Mouse (Mus musculus) CH12.LX (cell line): Measurements from ENCODE around the gene Mok. TPM values are rescaled to one million over a fixed set of nuclear protein-coding genes. Genes with fewer than 3 reads are reported as not detected.

Experiments
- DNase-seq: peaks from one replicate; pipeline ENCODE4 v3.0.0-alpha.2; 2013; ENCODE audit errors: extremely low read depth
- H3K27ac ChIP-seq: 2 replicates; pipeline ENCODE4 v1.5.1; 2012; ENCODE audit warnings: low read depth, mild to moderate bottlenecking, control low read depth, moderate library complexity; ENCODE audit not compliant: insufficient read depth
- H3K27me3 ChIP-seq: replicated peaks from 2 replicates; pipeline ENCODE3; 2012; ENCODE audit warnings: inconsistent platforms
- H3K36me3 ChIP-seq, 2 experiments: replicated peaks in 1 of 2; 2 replicates each; pipeline versions ENCODE3 to v1.6.1; 2012; ENCODE audit warnings: inconsistent platforms in 1 of 2, low read length in 1 of 2, mild to moderate bottlenecking in 1 of 2, mixed read lengths in 1 of 2, moderate library complexity in 1 of 2; ENCODE audit not compliant: control insufficient read depth in 1 of 2, insufficient read depth in 1 of 2
- H3K4me1 ChIP-seq, 2 experiments: 2 replicates each; pipeline ENCODE4 v1.6.1; 2012; ENCODE audit warnings: inconsistent platforms in 1 of 2, moderate library complexity in 1 of 2; ENCODE audit not compliant: insufficient read depth in 2 of 2, control insufficient read depth in 1 of 2
- H3K4me2 ChIP-seq: 2 replicates; pipeline ENCODE4 v1.6.1; 2012; ENCODE audit warnings: low read depth, mild to moderate bottlenecking, control low read depth; ENCODE audit not compliant: poor library complexity, insufficient read depth, severe bottlenecking
- H3K4me3 ChIP-seq, 3 experiments: fragments of 150-350 bp in 1 of 3; sonication (generic) in 1 of 3; replicated peaks in 1 of 3; 2 replicates each; pipeline versions ENCODE3 to v1.5.1; 2011 to 2012; ENCODE audit warnings: low read depth in 2 of 3, low read length in 2 of 3, mild to moderate bottlenecking in 2 of 3, moderate library complexity in 2 of 3, control low read depth in 1 of 3, improper control_type of control experiment in 1 of 3, inconsistent platforms in 1 of 3, mixed read lengths in 1 of 3; ENCODE audit not compliant: poor library complexity in 1 of 3
- H3K79me2 ChIP-seq: replicated peaks from 2 replicates; pipeline ENCODE4 v1.6.1; 2012; ENCODE audit warnings: mild to moderate bottlenecking, moderate library complexity; ENCODE audit not compliant: control insufficient read depth, poor library complexity, insufficient read depth, severe bottlenecking; ENCODE audit errors: extremely low read depth
- H3K9ac ChIP-seq: 2 replicates; pipeline ENCODE4 v1.6.1; 2012; ENCODE audit warnings: low read depth, mild to moderate bottlenecking, control low read depth, moderate library complexity; ENCODE audit not compliant: insufficient read depth
- H3K9me3 ChIP-seq: replicated peaks from 2 replicates; pipeline ENCODE3; 2012; ENCODE audit warnings: low read length, inconsistent platforms, mixed read lengths
- CHD2 ChIP-seq: IDR thresholded peaks from 2 replicates; pipeline ENCODE4 v1.6.1; 2011; ENCODE audit warnings: low read length, improper control_type of control experiment
- ETS1 ChIP-seq: conservative IDR thresholded peaks from 2 replicates; pipeline ENCODE4 v1.6.1; 2012; ENCODE audit warnings: low read depth, mild to moderate bottlenecking, inconsistent platforms, low read length, improper control_type of control experiment, moderate library complexity
- IRF4 ChIP-seq: IDR thresholded peaks from 2 replicates; pipeline ENCODE4 v1.6.1; 2014; ENCODE audit warnings: low read depth, mild to moderate bottlenecking, inconsistent platforms, low read length, improper control_type of control experiment
- JUND ChIP-seq: conservative IDR thresholded peaks from 2 replicates; pipeline ENCODE4 v1.6.1; 2011; ENCODE audit warnings: low read depth, low read length, improper control_type of control experiment
- MAFK ChIP-seq: IDR thresholded peaks from 2 replicates; pipeline ENCODE4 v1.6.1; 2011; ENCODE audit warnings: low read length, improper control_type of control experiment; ENCODE audit not compliant: insufficient replicate concordance
- MXI1 ChIP-seq: IDR thresholded peaks from 2 replicates; pipeline ENCODE4 v1.6.1; 2011; ENCODE audit warnings: mild to moderate bottlenecking, low read depth, low read length, improper control_type of control experiment
- MYC ChIP-seq: IDR thresholded peaks from 2 replicates; pipeline ENCODE4 v1.6.1; 2011; ENCODE audit warnings: low read depth, mild to moderate bottlenecking, improper control_type of control experiment, low read length
- PAX5 ChIP-seq: IDR thresholded peaks from 2 replicates; pipeline ENCODE4 v1.6.1; 2012; ENCODE audit warnings: low read length, inconsistent platforms, mixed read lengths
- POLR2AphosphoS2 ChIP-seq: IDR thresholded peaks from 2 replicates; pipeline ENCODE4 v1.6.1; 2011; ENCODE audit warnings: low read depth, low read length, improper control_type of control experiment
- RAD21 ChIP-seq: IDR thresholded peaks from 2 replicates; pipeline ENCODE4 v1.6.1; 2011; ENCODE audit warnings: low read depth, mild to moderate bottlenecking, low read length, improper control_type of control experiment, moderate library complexity
- RCOR1 ChIP-seq: conservative IDR thresholded peaks from 2 replicates; pipeline ENCODE4 v1.6.1; 2012; ENCODE audit warnings: low read depth, mild to moderate bottlenecking, inconsistent platforms, low read length, improper control_type of control experiment
- TBP ChIP-seq: conservative IDR thresholded peaks from 2 replicates; pipeline ENCODE4 v1.6.1; 2011; ENCODE audit warnings: low read depth, low read length, improper control_type of control experiment
- TCF12 ChIP-seq: IDR thresholded peaks from 2 replicates; pipeline ENCODE4 v1.6.1; 2014; ENCODE audit warnings: low read depth, mild to moderate bottlenecking, inconsistent platforms, low read length, improper control_type of control experiment
- UBTF ChIP-seq: IDR thresholded peaks from 2 replicates; pipeline ENCODE4 v1.6.1; 2012; ENCODE audit warnings: low read depth, mild to moderate bottlenecking, inconsistent platforms, low read length, improper control_type of control experiment, moderate library complexity
- USF1 ChIP-seq: IDR thresholded peaks from 2 replicates; pipeline ENCODE4 v1.6.1; 2014; ENCODE audit warnings: low read depth, mild to moderate bottlenecking, inconsistent platforms, low read length, improper control_type of control experiment
- ZMIZ1 ChIP-seq: IDR thresholded peaks from 2 replicates; pipeline ENCODE4 v1.6.1; 2012; ENCODE audit warnings: low read depth, mild to moderate bottlenecking, inconsistent platforms, low read length, improper control_type of control experiment
- dilution Hi-C: fragments of 300-500 bp; cut with MboI; formaldehyde crosslinking; loops from 2 replicates; pipeline ENCODE4 v1.14.3; 2020; ENCODE audit warnings: low sequenced_read_pairs; ENCODE audit not compliant: extremely low pct_unique_long_range_greater_than_20kb, extremely low pct_ligation_motif_present
- in situ Hi-C: fragments of 300-500 bp; cut with MboI; formaldehyde crosslinking; loops from 3 replicates; pipeline ENCODE4 v1.14.3; 2019; ENCODE audit warnings: low sequenced_read_pairs, low pct_ligation_motif_present, low pct_unique_long_range_greater_than_20kb, mixed read lengths
- polyA plus RNA-seq: library from polyadenylated mRNA; unstranded; fragments of >175 nt; gene quantifications from 2 replicates; pipeline ENCODE4 v1.2.1, GENCODE M21; 2012; ENCODE audit warnings: low read depth; ENCODE audit not compliant: insufficient read length
- total RNA-seq, 2 experiments: library from RNA; depleted of rRNA; stranded (reverse); fragments of 300-350 nt in 1 of 2; fragments of >200 nt in 1 of 2; gene quantifications; 2 replicates each; pipeline ENCODE4 v1.2.3; 2012 to 2014

Mok gene
- total and polyA plus RNA-seq, 3 experiments: 7.1 to 11.0 (median 9.8) TPM

GRCm38 (mm10) chr12:110790580-110790979, 50.2 kb downstream of the Mok start:
- no peak overlapping the region for H3K27ac ChIP-seq
- no peak for TF ChIP-seq ZMIZ1
- TF ChIP-seq IRF4: no peak
- no peak for TF ChIP-seq UBTF
- no peak for TF ChIP-seq PAX5
- TF ChIP-seq MXI1: no peak
- no peak for TF ChIP-seq TCF12
- TF ChIP-seq CHD2: no peak
- TF ChIP-seq POLR2AphosphoS2: no peak
- no peak for TF ChIP-seq RCOR1
- TF ChIP-seq JUND: no peak
- TF ChIP-seq TBP: no peak
- no peak for TF ChIP-seq MYC
- no peak for TF ChIP-seq USF1
- no peak for TF ChIP-seq MAFK
- TF ChIP-seq, all 38 proteins: peak for 0
- no peak for DNase-seq
- Histone ChIP-seq H3K9ac (no peak overlapping the region), H3K79me2 (no peaks in the 10 kb centered on the region), H3K4me3 (no peak overlapping the region), H3K27me3 (no peaks in the 10 kb centered on the region), H3K4me1 (peaks cover 0 to 11% of the 10 kb centered on the region in 2 experiments; a peak in 1 of 4 replicates), H3K36me3 (peaks cover 28 to 71% of the 10 kb centered on the region in 2 experiments), H3K4me2 (no peak overlapping the region), H3K9me3 (no peaks in the 10 kb centered on the region)
- dilution Hi-C loops (no loop called here), in situ Hi-C loops (no loop called here)

- no peak overlapping the region for H3K4me3 ChIP-seq
- peaks cover 0 to 26% of the 10 kb centered on the region in 2 experiments; a peak in 3 of 4 replicates for H3K4me1 ChIP-seq
- no peak overlapping the region for H3K27ac ChIP-seq
- H3K4me2 ChIP-seq: no peak overlapping the region
- no peak overlapping the region for H3K9ac ChIP-seq
- in situ Hi-C loops: no loop called here
- no peaks in the 10 kb centered on the region for H3K9me3 ChIP-seq
- H3K36me3 ChIP-seq: peaks cover 20 to 68% of the 10 kb centered on the region in 2 experiments
- no peaks in the 10 kb centered on the region for H3K27me3 ChIP-seq
- TF ChIP-seq RAD21 (no peak), ETS1 (no peak)
- DNase-seq: no peak
- no peaks in the 10 kb centered on the region for H3K79me2 ChIP-seq
- dilution Hi-C loops: no loop called here
Measured at GRCm38 (mm10) chr12:110786243-110786642, 54.5 kb downstream of the Mok start.
